Mouse (Mus musculus): ENCODE results near the gene Gpm6b.

- TF ChIP-seq POLR2A (IDR thresholded peaks at IDR 0.05; ENCODE audit: control insufficient read depth, extremely low read depth, insufficient read depth, low read length, poor library complexity), result no peak
- no peak for TF ChIP-seq CTCF (IDR thresholded peaks at IDR 0.05; ENCODE audit: borderline replicate concordance, control insufficient read depth, extremely low read depth, insufficient read depth, low read length, poor library complexity)
These were observed 33.9 kb downstream of the Gpm6b start for GRCm38 (mm10) chrX:166272646-166273045.

Data from thymus, adult 2 months (tissue).